Comparison of ENCODE assay signal across 12 mouse cellular contexts in genomic region chr6:149260801-149261239, GRCm38 (mm10). TPM values are rescaled to one million over a fixed set of nuclear protein-coding genes. Genes with fewer than 3 reads are reported as not detected.
DNase-seq lines count a peak whose midpoint lies in the region; ATAC-seq lines count a peak whose summit lies in the region.
"Had no signal": no experiment of that assay in that cellular context is flagged by ENCODE, and none has a peak within 500 bp of the region (broad histone marks: within the 10 kb centered on the region; RNA-seq: fewer than 3 reads in every experiment).

No protein-coding gene starts in this region.

- ATAC-seq in granulocyte monocyte progenitor cell, adult 5-6 weeks (replicated peaks; ENCODE audit: poor library complexity, severe bottlenecking), result peak; percentile 98
- peak; percentile 98 for ATAC-seq in megakaryocyte progenitor cell, adult 5-6 weeks (replicated peaks; ENCODE audit: poor library complexity)
- ATAC-seq: forebrain, embryonic 13.5 days; intestine, embryonic 16.5 days had no signal

- peak; percentile 52 for DNase-seq in CD4-positive, CD25-positive, alpha-beta regulatory T cell, adult 2 months (ENCODE audit: low read depth, low spot score)
- DNase-seq in NIH3T3 (ENCODE audit: low read depth), result peak; percentile 84
- DNase-seq in left cerebral cortex, adult 18-20 months (ENCODE audit: low spot score in 2 of 2), result no peak
- no peak for DNase-seq in cerebellum, postnatal 10 days
- DNase-seq in frontal cortex, postnatal 14 days (ENCODE audit: low spot score in 2 of 2), result no peak
- DNase-seq: embryo, embryonic 11 days; gastrocnemius, postnatal 25 days; right cerebral cortex, postnatal 25 days had no signal

RNA-seq across cellular contexts. Expression of gene Resf1, which starts 48.4 kb away (rescaled TPM):
- 26.0 and 26.5 TPM in 2 replicates for total RNA-seq in granulocyte monocyte progenitor cell, adult 5-6 weeks (2014; fragmentation: Nextera tagmentation)
- 29.9 and 47.7 TPM in 2 replicates for total RNA-seq in granulocyte monocyte progenitor cell, adult 5-6 weeks (2017)
- total RNA-seq in megakaryocyte progenitor cell, adult 5-6 weeks (2015), result 53.1 and 54.3 TPM in 2 replicates
- total RNA-seq in megakaryocyte progenitor cell, adult 5-6 weeks (2017), result 25.4 and 48.0 TPM in 2 replicates
- 10 to 100 TPM; 14.2 to 16.9 TPM for total RNA-seq in left cerebral cortex, adult 18-20 months (2021)

Comparison
In these comparisons a context has a peak if more than half of its experiments do, and no peak if none do; other contexts are left out.
1. DNase-seq: peak in CD4-positive, CD25-positive, alpha-beta regulatory T cell, adult 2 months (single experiment) and NIH3T3 (single experiment); none in left cerebral cortex, adult 18-20 months (0 of 2), cerebellum, postnatal 10 days (0 of 2) and frontal cortex, postnatal 14 days (0 of 2).